Mouse (Mus musculus) hindlimb bud, embryonic 11.5 days (tissue): ENCODE measurements at regions not wholly inside any gene's neighbourhood (a gene's known extent, or its start where the extent isn't known, plus 50 kb on each side); places are given as distances from the start of the nearest gene placed in this dataset.

Experiments
- DNase-seq: peaks from one replicate; pipeline ENCODE4 v3.0.0-alpha.2; 2012; ENCODE audit warnings: low read depth, low spot score; ENCODE audit errors: extremely low spot score

- no peak for DNase-seq
Observed at GRCm38 (mm10) chr9:61129186-61129585, 243.0 kb upstream of the Tle3 start.

GRCm38 (mm10) chr9:61130877-61131276 lies 241.3 kb upstream of the Tle3 start:
- no peak for DNase-seq

- DNase-seq: no peak
Observed at GRCm38 (mm10) chr9:61135263-61135882, 236.8 kb upstream of the Tle3 start.

- no peak for DNase-seq
Observed at GRCm38 (mm10) chr9:61135917-61136316, 236.2 kb upstream of the Tle3 start.

- DNase-seq: no peak
Observed at GRCm38 (mm10) chr9:61138741-61139368, 233.3 kb upstream of the Tle3 start.

GRCm38 (mm10) chr9:61143101-61143500 lies 229.1 kb upstream of the Tle3 start:
- DNase-seq: no peak

- DNase-seq: no peak
Observed at GRCm38 (mm10) chr9:61144685-61145318, 227.4 kb upstream of the Tle3 start.

GRCm38 (mm10) chr9:61145738-61146137 lies 226.4 kb upstream of the Tle3 start:
- no peak for DNase-seq

- DNase-seq: no peak
Observed at GRCm38 (mm10) chr9:61151201-61151600, 221.0 kb upstream of the Tle3 start.

GRCm38 (mm10) chr9:61151901-61152337 lies 220.2 kb upstream of the Tle3 start:
- DNase-seq: no peak

GRCm38 (mm10) chr9:61154721-61155120 lies 217.4 kb upstream of the Tle3 start:
- DNase-seq: no peak

GRCm38 (mm10) chr9:61155851-61156250 lies 216.3 kb upstream of the Tle3 start:
- no peak for DNase-seq

GRCm38 (mm10) chr9:61158192-61158770 lies 213.9 kb upstream of the Tle3 start:
- DNase-seq: no peak

GRCm38 (mm10) chr9:61159159-61159558 lies 213.0 kb upstream of the Tle3 start:
- DNase-seq: no peak

GRCm38 (mm10) chr9:61159616-61160015 lies 212.6 kb upstream of the Tle3 start:
- DNase-seq: no peak

GRCm38 (mm10) chr9:61162884-61163283 lies 209.3 kb upstream of the Tle3 start:
- DNase-seq: no peak

GRCm38 (mm10) chr9:61163671-61164288 lies 208.4 kb upstream of the Tle3 start:
- peak; percentile 63 for DNase-seq

GRCm38 (mm10) chr9:61164501-61165251 lies 207.5 kb upstream of the Tle3 start:
- DNase-seq: no peak

- no peak for DNase-seq
Observed at GRCm38 (mm10) chr9:61166115-61166514, 206.1 kb upstream of the Tle3 start.

GRCm38 (mm10) chr9:61167097-61167842 lies 204.9 kb upstream of the Tle3 start:
- DNase-seq: no peak
